Mouse (Mus musculus): ENCODE measurements at regions not wholly inside any gene's neighbourhood (a gene's known extent, or its start where the extent isn't known, plus 50 kb on each side); places are given as distances from the start of the nearest gene placed in this dataset.

- no peaks in the 10 kb centered on the region for H3K9me3 ChIP-seq (replicated peaks; ENCODE audit: control insufficient read depth, insufficient read depth, low read length, poor library complexity, severe bottlenecking)
- H3K9ac ChIP-seq (ENCODE audit: low read depth, poor library complexity, severe bottlenecking): no peak overlapping the region
- H3K4me3 ChIP-seq (ENCODE audit: low read depth, low read length): no peak overlapping the region
- no peak overlapping the region for H3K27ac ChIP-seq (ENCODE audit: insufficient read depth, low read length)
- no peaks in the 10 kb centered on the region for H3K36me3 ChIP-seq (ENCODE audit: control insufficient read depth, insufficient read depth, low read length, poor library complexity, severe bottlenecking)
- no peaks in the 10 kb centered on the region for H3K4me1 ChIP-seq (ENCODE audit: control insufficient read depth, insufficient read depth, low read length)
- H3K27me3 ChIP-seq (ENCODE audit: control insufficient read depth, insufficient read depth, low read length, poor library complexity, severe bottlenecking): no peaks in the 10 kb centered on the region
- TF ChIP-seq EP300 (IDR thresholded peaks at IDR 0.05; ENCODE audit: insufficient read depth, low read depth, low read length) (no peak), POLR2A (IDR thresholded peaks at IDR 0.05; ENCODE audit: insufficient read depth, low read length) (no peak), CTCF (IDR thresholded peaks at IDR 0.05; ENCODE audit: low read depth, low read length) (no peak)
These were observed 61.2 kb upstream of the Gm10260 start for GRCm38 (mm10) chr13:97821630-97822029.

- Histone ChIP-seq H3K9me3 (replicated peaks; ENCODE audit: control insufficient read depth, insufficient read depth, low read length, poor library complexity, severe bottlenecking) (no peaks in the 10 kb centered on the region), H3K4me3 (ENCODE audit: low read depth, low read length) (peak overlapping the region; percentile 49; the same call in 1 of the 2 replicates), H3K27me3 (ENCODE audit: control insufficient read depth, insufficient read depth, low read length, poor library complexity, severe bottlenecking) (no peaks in the 10 kb centered on the region), H3K4me1 (ENCODE audit: control insufficient read depth, insufficient read depth, low read length) (no peaks in the 10 kb centered on the region), H3K36me3 (ENCODE audit: control insufficient read depth, insufficient read depth, low read length, poor library complexity, severe bottlenecking) (no peaks in the 10 kb centered on the region), H3K27ac (ENCODE audit: insufficient read depth, low read length) (no peak overlapping the region), H3K9ac (ENCODE audit: low read depth, poor library complexity, severe bottlenecking) (peak overlapping the region; percentile 6; the same call in 1 of the 2 replicates)
- TF ChIP-seq CTCF (IDR thresholded peaks at IDR 0.05; ENCODE audit: low read depth, low read length) (no peak), EP300 (IDR thresholded peaks at IDR 0.05; ENCODE audit: insufficient read depth, low read depth, low read length) (no peak), POLR2A (IDR thresholded peaks at IDR 0.05; ENCODE audit: insufficient read depth, low read length) (no peak)
These were observed 60.6 kb upstream of the Gm10260 start for GRCm38 (mm10) chr13:97821011-97821410.

- no peaks in the 10 kb centered on the region for H3K9me3 ChIP-seq (replicated peaks; ENCODE audit: control insufficient read depth, insufficient read depth, low read length, poor library complexity, severe bottlenecking)
- no peak for TF ChIP-seq CTCF (IDR thresholded peaks at IDR 0.05; ENCODE audit: low read depth, low read length)
- TF ChIP-seq POLR2A (IDR thresholded peaks at IDR 0.05; ENCODE audit: insufficient read depth, low read length): peak; percentile 87
- no peak for TF ChIP-seq EP300 (IDR thresholded peaks at IDR 0.05; ENCODE audit: insufficient read depth, low read depth, low read length)
- H3K9ac ChIP-seq (ENCODE audit: low read depth, poor library complexity, severe bottlenecking): peak overlapping the region; percentile 39
- peak overlapping the region; percentile 90 for H3K4me3 ChIP-seq (ENCODE audit: low read depth, low read length)
- peak overlapping the region; percentile 75 for H3K27ac ChIP-seq (ENCODE audit: insufficient read depth, low read length)
- H3K4me1 ChIP-seq (ENCODE audit: control insufficient read depth, insufficient read depth, low read length): no peaks in the 10 kb centered on the region
- H3K27me3 ChIP-seq (ENCODE audit: control insufficient read depth, insufficient read depth, low read length, poor library complexity, severe bottlenecking): no peaks in the 10 kb centered on the region
- no peaks in the 10 kb centered on the region for H3K36me3 ChIP-seq (ENCODE audit: control insufficient read depth, insufficient read depth, low read length, poor library complexity, severe bottlenecking)
These were observed 60.0 kb upstream of the Gm10260 start for GRCm38 (mm10) chr13:97820401-97820800.

DNA sequence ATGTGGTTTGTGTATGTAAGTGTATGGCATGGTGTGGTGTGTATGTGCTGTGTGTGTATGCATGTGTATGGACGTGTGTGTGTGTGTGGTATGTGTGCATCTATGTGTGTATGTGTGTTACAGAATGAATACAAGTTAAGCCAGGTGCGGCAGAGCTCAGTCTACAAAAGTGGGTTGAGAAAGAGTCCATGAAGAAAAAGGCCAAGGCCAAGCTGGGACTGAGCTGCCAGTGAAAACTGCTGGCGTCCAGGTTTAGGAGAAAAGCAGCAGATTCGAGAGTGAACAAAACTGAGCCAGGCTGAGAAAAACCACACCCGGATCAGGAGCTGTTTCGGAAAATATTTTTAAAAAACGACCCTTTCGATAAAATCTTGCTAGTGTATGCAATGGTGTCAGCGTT, 58.6 kb upstream of the Gm10260 start:
- Histone ChIP-seq H3K36me3 (ENCODE audit: control insufficient read depth, insufficient read depth, low read length, poor library complexity, severe bottlenecking) (no peaks in the 10 kb centered on the region), H3K27ac (ENCODE audit: insufficient read depth, low read length) (peak overlapping the region; percentile 30), H3K9ac (ENCODE audit: low read depth, poor library complexity, severe bottlenecking) (no peak overlapping the region), H3K4me1 (ENCODE audit: control insufficient read depth, insufficient read depth, low read length) (no peaks in the 10 kb centered on the region), H3K27me3 (ENCODE audit: control insufficient read depth, insufficient read depth, low read length, poor library complexity, severe bottlenecking) (no peaks in the 10 kb centered on the region), H3K4me3 (ENCODE audit: low read depth, low read length) (no peak overlapping the region), H3K9me3 (replicated peaks; ENCODE audit: control insufficient read depth, insufficient read depth, low read length, poor library complexity, severe bottlenecking) (no peaks in the 10 kb centered on the region)
- peak; percentile 78 for TF ChIP-seq POLR2A (IDR thresholded peaks at IDR 0.05; ENCODE audit: insufficient read depth, low read length)
- TF ChIP-seq CTCF (IDR thresholded peaks at IDR 0.05; ENCODE audit: low read depth, low read length): no peak

GRCm38 (mm10) chr13:97816923-97817322, 56.5 kb upstream of the Gm10260 start:
- no peak for TF ChIP-seq POLR2A (IDR thresholded peaks at IDR 0.05; ENCODE audit: insufficient read depth, low read length)
- TF ChIP-seq EP300 (IDR thresholded peaks at IDR 0.05; ENCODE audit: insufficient read depth, low read depth, low read length): no peak
- no peak for TF ChIP-seq CTCF (IDR thresholded peaks at IDR 0.05; ENCODE audit: low read depth, low read length)
- no peak overlapping the region for H3K4me3 ChIP-seq (ENCODE audit: low read depth, low read length)
- no peak overlapping the region for H3K27ac ChIP-seq (ENCODE audit: insufficient read depth, low read length)
- no peaks in the 10 kb centered on the region for H3K27me3 ChIP-seq (ENCODE audit: control insufficient read depth, insufficient read depth, low read length, poor library complexity, severe bottlenecking)
- H3K9me3 ChIP-seq (replicated peaks; ENCODE audit: control insufficient read depth, insufficient read depth, low read length, poor library complexity, severe bottlenecking): no peaks in the 10 kb centered on the region
- no peaks in the 10 kb centered on the region for H3K4me1 ChIP-seq (ENCODE audit: control insufficient read depth, insufficient read depth, low read length)
- H3K9ac ChIP-seq (ENCODE audit: low read depth, poor library complexity, severe bottlenecking): no peak overlapping the region
- H3K36me3 ChIP-seq (ENCODE audit: control insufficient read depth, insufficient read depth, low read length, poor library complexity, severe bottlenecking): no peaks in the 10 kb centered on the region
